Mouse (Mus musculus) heart, adult 2 months (tissue): Measurements from ENCODE around the gene Mcts1. TPM values are rescaled to one million over a fixed set of nuclear protein-coding genes. Genes with fewer than 3 reads are reported as not detected.
A peak's percentile ranks its signal among the peaks of the same experiment; 100 is the strongest.

Source experiments
- DNase-seq, 2 experiments: peaks; one replicate each; pipeline ENCODE4 v3.0.0; 2021
- H3K27ac ChIP-seq: fragments of 200-600 bp; 2 replicates; pipeline ENCODE4 v1.8.1; 2022
- H3K27me3 ChIP-seq: fragments of 200-500 bp; 2 replicates; pipeline ENCODE4 v1.6.1; 2012; ENCODE audit warnings: mild to moderate bottlenecking, low read length, inconsistent platforms, mixed read lengths; ENCODE audit not compliant: control insufficient read depth, insufficient read depth
- H3K36me3 ChIP-seq: fragments of 200-500 bp; 2 replicates; pipeline ENCODE4 v1.6.1; 2012; ENCODE audit warnings: low read length, inconsistent platforms; ENCODE audit not compliant: control insufficient read depth, insufficient read depth
- H3K4me1 ChIP-seq: fragments of 200-500 bp; 2 replicates; pipeline ENCODE4 v1.6.1; 2011; ENCODE audit warnings: low read length; ENCODE audit not compliant: control insufficient read depth, insufficient read depth
- H3K4me3 ChIP-seq: fragments of 200-600 bp; 2 replicates; pipeline ENCODE4 v1.8.1; 2022
- H3K79me2 ChIP-seq: fragments of 200-500 bp; replicated peaks from 2 replicates; pipeline ENCODE4 v1.6.1; 2012; ENCODE audit warnings: mild to moderate bottlenecking, inconsistent platforms, low read length, moderate library complexity, mixed read lengths; ENCODE audit not compliant: control insufficient read depth, insufficient read depth
- H3K9ac ChIP-seq: fragments of 200-500 bp; 2 replicates; pipeline ENCODE4 v1.6.1; 2012; ENCODE audit warnings: low read depth, mild to moderate bottlenecking, control low read depth, inconsistent platforms, low read length, mixed read lengths
- CTCF ChIP-seq: fragments of 200-600 bp; IDR thresholded peaks from 2 replicates; pipeline ENCODE4 v1.8.1; 2022; ENCODE audit warnings: antibody characterized with exemption, mild to moderate bottlenecking, moderate library complexity
- EP300 ChIP-seq: fragments of 200-500 bp; IDR thresholded peaks from 2 replicates; pipeline ENCODE4 v1.6.1; 2011; ENCODE audit warnings: low read depth, low read length, control low read depth; ENCODE audit not compliant: insufficient read depth
- POLR2A ChIP-seq: fragments of 200-500 bp; IDR thresholded peaks from 2 replicates; pipeline ENCODE4 v1.6.1; 2011; ENCODE audit warnings: mild to moderate bottlenecking, low read depth, low read length, control low read depth; ENCODE audit not compliant: insufficient read depth
- WGBS: fragments of 180-500 bp; shearing (Covaris S2); methylation state at CpG from one replicate; pipeline ENCODE4 v1.1.7; 2018; 5-methylcytosine and 5-hydroxymethylcytosine counted together
- intact Hi-C: fragments of 180-260 bp; cut with DNase I; formaldehyde crosslinking; loops from one replicate; pipeline ENCODE4 v1.15.1; 2025
- polyA plus RNA-seq: library from polyadenylated mRNA; depleted of rRNA; stranded (reverse); fragments of >200 nt; gene quantifications from 2 replicates; pipeline ENCODE4 v1.2.3, GENCODE M21; 2012
- total RNA-seq, 2 experiments: library from RNA; stranded (reverse); gene quantifications; 2 replicates each; pipeline ENCODE4 v1.2.3; 2021

Mcts1 gene
- total and polyA plus RNA-seq, 3 experiments = 11.9 to 34.7 (median 32.5) TPM

GRCm38 (mm10) chrX:38593180-38593889, 7.0 kb upstream of the Mcts1 start:
- intact Hi-C loops = no loop called here
- Histone ChIP-seq H3K36me3 (no peaks in the 10 kb centered on the region), H3K4me3 (no peak overlapping the region), H3K27ac (no peak overlapping the region), H3K79me2 (no peaks in the 10 kb centered on the region), H3K27me3 (no peaks in the 10 kb centered on the region), H3K9ac (no peak overlapping the region), H3K4me1 (no peaks in the 10 kb centered on the region; the same call in 1 of the 2 replicates)
- WGBS = 45% methylated on average over 5 of the region's 5 CpGs
- TF ChIP-seq EP300 (no peak), CTCF (no peak), POLR2A (no peak)
- DNase-seq = no peak

DNA sequence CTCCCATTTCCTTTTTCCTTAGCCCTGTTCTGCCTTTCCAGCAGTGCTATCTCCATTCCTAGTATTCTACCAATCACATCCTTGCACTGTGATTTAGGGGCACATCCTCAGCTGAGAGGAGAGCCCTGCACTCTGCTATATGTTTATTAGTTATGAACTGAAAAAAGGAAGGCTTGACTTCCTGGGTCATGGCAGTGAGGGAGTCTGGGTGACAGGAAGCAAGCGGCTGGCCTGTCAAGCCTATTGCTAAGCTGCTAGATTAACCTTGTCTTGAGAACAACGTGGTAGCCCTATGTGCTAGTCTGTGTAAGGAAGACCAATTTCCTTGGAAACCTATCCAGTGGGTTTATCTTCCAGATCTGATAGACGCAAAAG, 604 bp downstream of the Mcts1 start:
- no peaks in the 10 kb centered on the region for H3K27me3 ChIP-seq
- no peak for TF ChIP-seq POLR2A
- TF ChIP-seq EP300 = no peak
- TF ChIP-seq CTCF = no peak
- no peaks in the 10 kb centered on the region for H3K4me1 ChIP-seq
- H3K36me3 ChIP-seq = no peaks in the 10 kb centered on the region
- peak overlapping the region; percentile 61 for H3K4me3 ChIP-seq
- DNase-seq = peak in 1 of 2 experiments; percentile 22
- H3K9ac ChIP-seq = peak overlapping the region; percentile 68
- 16% methylated on average over 3 of the region's 3 CpGs for WGBS
- intact Hi-C loops = loop anchor here (1.0 to 10.0 kb wide), 4 partner anchors 34 to 146 kb away; partner anchors contain the start of genes C1galt1c1 and Lamp2
- peak overlapping the region; percentile 69 for H3K27ac ChIP-seq
- no peaks in the 10 kb centered on the region for H3K79me2 ChIP-seq

- H3K4me1 ChIP-seq = peaks cover 2% of the 10 kb centered on the region
- peak; percentile 89 to 93 for DNase-seq
- H3K79me2 ChIP-seq = no peaks in the 10 kb centered on the region
- peak; percentile 23 for TF ChIP-seq CTCF
- 0 out of 2 replicates have a peak, but pooled peaks have one; percentile 9 for TF ChIP-seq EP300
- peak; percentile 73 for TF ChIP-seq POLR2A
- peak within 1 kb of the TSS; percentile 56 for H3K4me3 ChIP-seq
- intact Hi-C loops = loop anchor here (1.0 to 10.0 kb wide), 3 partner anchors 35 to 440 kb away; partner anchors contain the start of gene Mcts1
- H3K27me3 ChIP-seq = no peaks in the 10 kb centered on the region
- peak within 1 kb of the TSS; percentile 73 for H3K9ac ChIP-seq
- peak within 1 kb of the TSS; percentile 89 for H3K27ac ChIP-seq
- H3K36me3 ChIP-seq = no peaks in the 10 kb centered on the region; the same call in 1 of the 2 replicates
- 19% methylated on average over 32 of the region's 43 CpGs for WGBS
These were observed 34.6 kb downstream of the Mcts1 start, which contains the start of gene C1galt1c1 for GRCm38 (mm10) chrX:38634801-38635637. Gene C1galt1c1, minus strand, starts transcription at chrX:38635087.

DNA sequence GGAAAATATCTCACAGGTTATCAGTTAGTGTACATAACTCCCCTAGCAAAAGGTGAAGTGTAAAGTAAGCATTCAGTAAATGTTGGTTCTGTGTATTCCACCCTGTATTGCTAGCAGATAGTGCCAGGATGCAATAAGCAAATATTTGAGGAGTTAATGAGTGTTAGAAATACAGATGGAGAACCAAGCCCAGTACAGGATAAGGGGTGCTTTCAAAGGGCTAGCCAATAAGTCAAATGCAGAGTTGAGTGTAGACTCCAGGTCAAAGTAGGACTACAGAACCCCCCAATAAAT, 35.2 kb downstream of the Mcts1 start:
- Histone ChIP-seq H3K79me2 (no peaks in the 10 kb centered on the region), H3K27me3 (no peaks in the 10 kb centered on the region), H3K9ac (no peak overlapping the region; the same call in 1 of the 2 replicates), H3K36me3 (no peaks in the 10 kb centered on the region; the same call in 1 of the 2 replicates), H3K4me3 (peak overlapping the region; percentile 52), H3K4me1 (peaks cover 2% of the 10 kb centered on the region), H3K27ac (peak overlapping the region; percentile 68)
- TF ChIP-seq CTCF = no peak
- TF ChIP-seq EP300 = no peak
- TF ChIP-seq POLR2A = no peak
- intact Hi-C loops = loop anchor here (1.0 to 10.0 kb wide), 3 partner anchors 35 to 441 kb away; partner anchors contain the start of gene Mcts1
- no peak for DNase-seq

GRCm38 (mm10) chrX:38641435-38641834, 41.1 kb downstream of the Mcts1 start:
- Histone ChIP-seq H3K4me1 (no peaks in the 10 kb centered on the region), H3K9ac (no peak overlapping the region), H3K36me3 (no peaks in the 10 kb centered on the region), H3K4me3 (no peak overlapping the region), H3K27ac (no peak overlapping the region), H3K79me2 (no peaks in the 10 kb centered on the region), H3K27me3 (no peaks in the 10 kb centered on the region)
- no peak for TF ChIP-seq POLR2A
- no peak for TF ChIP-seq EP300
- TF ChIP-seq CTCF = no peak
- intact Hi-C loops = no loop called here
- WGBS = 45% methylated on average over 4 of the region's 4 CpGs
- no peak for DNase-seq

DNA sequence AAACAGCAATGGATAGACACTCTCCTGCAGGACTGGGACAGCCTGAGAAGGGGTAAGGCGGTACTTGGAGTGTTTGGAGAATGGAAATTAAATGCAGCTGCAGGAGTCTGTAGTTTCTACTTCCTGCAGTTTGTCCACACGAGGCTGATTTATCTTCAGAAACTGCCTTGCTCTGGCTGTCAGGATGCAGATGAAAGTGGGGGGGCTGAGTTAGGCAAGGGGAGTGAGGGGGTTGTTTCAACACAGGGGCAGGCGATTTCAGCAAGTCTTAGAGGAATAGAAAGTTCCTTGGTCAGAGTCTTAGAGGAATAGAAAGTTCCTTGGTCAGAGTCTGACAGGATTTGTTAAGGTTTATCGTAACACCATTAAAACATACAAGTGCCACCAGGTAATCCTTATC, 41.8 kb downstream of the Mcts1 start:
- 50% methylated on average over 4 of the region's 4 CpGs for WGBS
- Histone ChIP-seq H3K4me3 (no peak overlapping the region), H3K4me1 (no peaks in the 10 kb centered on the region), H3K27me3 (no peaks in the 10 kb centered on the region), H3K9ac (no peak overlapping the region), H3K36me3 (no peaks in the 10 kb centered on the region), H3K79me2 (no peaks in the 10 kb centered on the region), H3K27ac (no peak overlapping the region)
- no peak for DNase-seq
- intact Hi-C loops = no loop called here
- TF ChIP-seq EP300 = no peak
- no peak for TF ChIP-seq POLR2A
